Mouse (Mus musculus) midbrain, embryonic 11.5 days (tissue): ENCODE measurements around the gene Stard3nl. TPM values are rescaled to one million over a fixed set of nuclear protein-coding genes. Genes with fewer than 3 reads are reported as not detected.
"Not testable (repeated sequence)": the region's sequence is repeated elsewhere in the genome, so short reads cannot be mapped to it uniquely, and the experiment has no call there.

Experiments used
- ATAC-seq: fragments of 200-750 bp; cut with Nextera tagmentation; 2 replicates; pipeline ENCODE4 v1.8.0; 2017; ENCODE audit warnings: moderate TSS enrichment, moderate library complexity; ENCODE audit not compliant: low FRiP score
- DNase-seq: peaks from one replicate; pipeline ENCODE4 v3.0.0; 2015; ENCODE audit warnings: low spot score; ENCODE audit errors: missing footprints
- H3K27ac ChIP-seq: fragments of 300-500 bp; sonication (generic); 2 replicates; pipeline ENCODE4 v1.5.1; 2014; ENCODE audit warnings: low read depth, low read length
- H3K27me3 ChIP-seq: fragments of 300-500 bp; sonication (generic); 2 replicates; pipeline ENCODE4 v1.6.1; 2014; ENCODE audit warnings: mild to moderate bottlenecking, low read length, moderate library complexity, mixed read lengths; ENCODE audit not compliant: control insufficient read depth, insufficient read depth
- H3K36me3 ChIP-seq: fragments of 300-500 bp; sonication (generic); 2 replicates; pipeline ENCODE4 v1.6.1; 2014; ENCODE audit warnings: mild to moderate bottlenecking, low read length, moderate library complexity, mixed read lengths; ENCODE audit not compliant: control insufficient read depth, insufficient read depth
- H3K4me1 ChIP-seq: fragments of 300-500 bp; sonication (generic); 2 replicates; pipeline ENCODE4 v1.6.1; 2014; ENCODE audit warnings: low read length; ENCODE audit not compliant: control insufficient read depth, insufficient read depth
- H3K4me2 ChIP-seq: fragments of 300-500 bp; sonication (generic); 2 replicates; pipeline ENCODE4 v1.6.1; 2014; ENCODE audit warnings: mild to moderate bottlenecking, moderate library complexity
- H3K4me3 ChIP-seq: fragments of 300-500 bp; sonication (generic); 2 replicates; pipeline ENCODE4 v1.5.1; 2014; ENCODE audit warnings: low read depth, low read length
- H3K9ac ChIP-seq: fragments of 300-500 bp; sonication (generic); 2 replicates; pipeline ENCODE4 v1.6.1; 2014; ENCODE audit warnings: low read length
- H3K9me3 ChIP-seq: fragments of 300-500 bp; sonication (generic); 2 replicates; pipeline ENCODE4 v1.6.1; 2016; ENCODE audit warnings: low read length; ENCODE audit not compliant: control insufficient read depth
- whole genome bisulfite sequencing: fragments of 180-500 bp; shearing (Covaris S2); extraction: QIAGEN DNeasy Blood & Tissue Kit; methylation state at CpG from one replicate; pipeline ENCODE4 v1.1.7; 2014; 5-methylcytosine and 5-hydroxymethylcytosine counted together
- polyA plus RNA-seq: library from polyadenylated mRNA; unstranded; fragments of >200 nt; fragmentation: Nextera tagmentation; extraction: Ambion mirVana; gene quantifications from 2 replicates; pipeline ENCODE4 v1.2.1, GENCODE M21; 2014

Stard3nl gene
- polyA plus RNA-seq, 1 experiment from 2014 or later: 133 TPM

DNA sequence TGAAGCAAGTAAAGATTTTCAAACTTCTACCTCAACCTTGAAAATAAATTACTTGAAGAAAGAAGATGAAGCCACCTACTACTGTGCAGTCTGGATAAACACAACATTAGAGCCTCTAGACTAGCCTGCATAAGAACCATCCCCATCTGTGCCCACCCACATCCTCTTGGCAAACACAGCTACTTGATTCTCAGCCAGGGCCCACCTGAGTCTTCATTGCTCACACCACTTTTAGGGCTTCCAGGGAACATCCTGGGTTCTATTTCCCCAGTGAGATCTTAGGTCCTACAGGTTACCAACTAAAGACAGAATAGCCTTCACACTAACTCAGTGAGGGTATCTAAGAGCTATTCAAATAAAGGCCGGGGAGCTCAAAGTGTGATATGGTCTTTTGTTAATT, 55.2 kb downstream of the Stard3nl start:
- H3K27me3 ChIP-seq, H3K9ac ChIP-seq, H3K27ac ChIP-seq, H3K4me1 ChIP-seq, H3K36me3 ChIP-seq, ATAC-seq, H3K4me3 ChIP-seq, DNase-seq, H3K4me2 ChIP-seq, H3K9me3 ChIP-seq: not testable (repeated sequence)
- WGBS: 50% methylated on average over 1 of the region's 1 CpGs

DNA sequence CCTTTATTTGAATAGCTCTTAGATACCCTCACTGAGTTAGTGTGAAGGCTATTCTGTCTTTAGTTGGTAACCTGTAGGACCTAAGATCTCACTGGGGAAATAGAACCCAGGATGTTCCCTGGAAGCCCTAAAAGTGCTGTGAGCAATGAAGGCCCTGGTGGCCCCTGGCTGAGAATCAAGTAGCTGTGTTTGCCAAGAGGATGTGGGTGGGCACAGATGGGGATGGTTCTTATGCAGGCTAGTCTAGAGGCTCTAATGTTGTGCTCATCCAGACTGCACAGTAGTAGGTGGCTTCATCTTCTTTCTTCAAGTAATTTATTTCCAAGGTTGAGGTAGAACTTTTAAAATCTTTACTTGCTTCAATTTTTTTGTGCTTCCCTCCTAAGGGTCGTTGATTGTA, 59.3 kb downstream of the Stard3nl start:
- H3K4me1 ChIP-seq, ATAC-seq, H3K4me3 ChIP-seq, H3K36me3 ChIP-seq, DNase-seq, H3K9ac ChIP-seq, H3K27me3 ChIP-seq, H3K4me2 ChIP-seq, H3K27ac ChIP-seq, H3K9me3 ChIP-seq: not testable (repeated sequence)
- WGBS: 82% methylated on average over 1 of the region's 1 CpGs

Other genes with a start within 250 kb of the Stard3nl start
- gene Epdr1, start 224.1 kb upstream of the Stard3nl start, polyA plus RNA-seq: 22.9 and 24.5 TPM in 2 replicates
- 2.8 and 3.6 TPM in 2 replicates for gene Sfrp4, start 227.3 kb upstream of the Stard3nl start, polyA plus RNA-seq